ENCODE assay signal across 32 mouse cellular contexts in the genomic region with DNA sequence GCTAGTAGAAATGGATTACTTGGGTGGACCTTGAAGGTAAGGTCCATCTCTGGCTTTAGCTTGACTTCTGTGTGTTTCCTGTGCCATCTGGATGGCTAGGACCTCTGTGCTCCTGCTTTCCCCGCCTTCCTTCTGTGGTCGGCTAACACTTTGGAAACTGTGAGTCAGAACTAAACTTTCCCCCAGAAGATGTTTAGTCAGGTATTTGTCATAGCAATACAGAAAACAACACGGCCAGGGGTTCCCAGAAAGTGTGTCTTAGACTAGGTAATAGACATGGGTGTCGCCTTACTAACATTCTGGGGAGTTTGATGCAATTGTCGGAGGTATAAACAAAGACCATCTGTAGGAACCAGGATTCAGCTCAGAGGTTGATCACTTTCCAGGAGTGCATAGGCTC. TPM values are rescaled to one million over a fixed set of nuclear protein-coding genes. Genes with fewer than 3 reads are reported as not detected.
DNase-seq lines count a peak whose midpoint lies in the region; ATAC-seq and TF ChIP-seq lines count a peak whose summit lies in the region.
"Had no signal": no experiment of that assay in that cellular context is flagged by ENCODE, and none has a peak within 500 bp of the region (broad histone marks: within the 10 kb centered on the region; RNA-seq: fewer than 3 reads in every experiment).

No protein-coding gene starts in this region.

- no peak for TF ChIP-seq POLR2A in kidney, adult 2 months (IDR thresholded peaks at IDR 0.05; ENCODE audit: low read depth, low read length)

- H3K4me1 ChIP-seq in kidney, adult 2 months (ENCODE audit: control insufficient read depth, insufficient read depth, low read length), result no peaks in the 10 kb centered on the region
- H3K4me1 ChIP-seq: embryonic facial prominence, embryonic 13.5 days; forebrain, embryonic 12.5 days; limb, embryonic 12.5 days; neural tube, embryonic 12.5 days had no signal

- TF ChIP-seq CTCF in kidney, adult 2 months (conservative IDR thresholded peaks at IDR 0.05; ENCODE audit: insufficient read depth, insufficient read length, low read depth, low read length), result no peak

- no peaks in the 10 kb centered on the region for H3K27me3 ChIP-seq in kidney, adult 2 months (replicated peaks; ENCODE audit: control insufficient read depth, insufficient read depth, low read length)
- H3K27me3 ChIP-seq: embryonic facial prominence, embryonic 13.5 days; forebrain, embryonic 12.5 days; limb, embryonic 12.5 days; liver, embryonic 15.5 days; neural tube, embryonic 12.5 days had no signal

- H3K27ac ChIP-seq in kidney, adult 2 months (ENCODE audit: insufficient read depth, low read depth, low read length), result no peak overlapping the region
- H3K27ac ChIP-seq: embryonic facial prominence, embryonic 13.5 days; forebrain, embryonic 12.5 days; limb, embryonic 12.5 days; liver, embryonic 15.5 days; neural tube, embryonic 12.5 days had no signal

- no peak overlapping the region for H3K4me3 ChIP-seq in kidney, adult 2 months (ENCODE audit: insufficient read depth, low read depth, low read length)
- H3K4me3 ChIP-seq: embryonic facial prominence, embryonic 13.5 days; erythroblast, embryonic 14.5 days; forebrain, embryonic 12.5 days; limb, embryonic 12.5 days; liver, embryonic 15.5 days; neural tube, embryonic 12.5 days had no signal

- intact Hi-C loops in heart, postnatal 10 days (cut with DNase I), result no loop called here

- DNase-seq in 3134 (ENCODE audit: extremely low read depth, insufficient read length, low spot score), result peak; percentile 76
- DNase-seq in 416B (ENCODE audit: low read depth), result peak; percentile 35
- DNase-seq in NIH3T3 (ENCODE audit: low read depth), result peak; percentile 81
- DNase-seq in heart, postnatal 10 days, result no peak
- DNase-seq in kidney, adult 2 months, result no peak
- DNase-seq in right cerebral cortex, postnatal 4 days, result no peak
- DNase-seq: adrenal gland, postnatal 36 days; cerebellum, adult 18-20 months; cerebellum, postnatal 10 days; forebrain, postnatal 0 days; gastrocnemius, postnatal 10 days; heart, postnatal 4 days; kidney, postnatal 14 days; layer of hippocampus, adult 9-11 months; lung, embryonic 14.5 days; right cerebral cortex, adult 18-20 months; thymus, adult 2 months; thymus, postnatal 36 days had no signal

- H3K36me3 ChIP-seq in kidney, adult 2 months (ENCODE audit: control insufficient read depth, insufficient read depth, low read length), result no peaks in the 10 kb centered on the region
- H3K36me3 ChIP-seq: embryonic facial prominence, embryonic 13.5 days; forebrain, embryonic 12.5 days; G1E; limb, embryonic 12.5 days; liver, embryonic 15.5 days; neural tube, embryonic 12.5 days had no signal

- 74% methylated on average over 5 of the region's 5 CpGs for WGBS in kidney, adult 2 months

- ATAC-seq in inflammation-experienced regulatory T-cells, adult 6 months, result peak; percentile 17
- ATAC-seq: forebrain, postnatal 0 days; hindbrain, embryonic 16.5 days; intestine, embryonic 16.5 days; midbrain, embryonic 16.5 days had no signal

RNA-seq across cellular contexts. Expression of gene Trpm6, which starts 16.6 kb away (rescaled TPM):
- under 1 TPM; 0.23 to 0.51 (median 0.46) TPM for polyA plus RNA-seq in inflammation-experienced regulatory T-cells, adult 6 months (2017; shearing (Covaris generic))
- total RNA-seq in heart, postnatal 10 days (2021), result under 1 TPM; 0.12 TPM
- polyA plus RNA-seq in kidney, adult 2 months (2012; rRNA removed), result 1.9 TPM in 2 replicates
- total RNA-seq: adrenal gland, adult 18-20 months; common myeloid progenitor, adult 5-6 weeks; megakaryocyte, adult 5-6 weeks had no signal
- polyA plus RNA-seq: erythroblast, embryonic 14.5 days; G1E had no signal

RNA-seq across cellular contexts. Expression of gene D030056L22Rik, which starts 53.4 kb away (rescaled TPM):
- 1 to 10 TPM; 2.5 to 5.9 (median 3.0) TPM for polyA plus RNA-seq in inflammation-experienced regulatory T-cells, adult 6 months (2017; shearing (Covaris generic))
- 10 to 100 TPM in 1 of 2 experiments, 1 to 10 TPM in 1; 9.1 to 13.5 TPM for total RNA-seq in heart, postnatal 10 days (2021)
- polyA plus RNA-seq in kidney, adult 2 months (2012; rRNA removed), result 6.2 and 6.5 TPM in 2 replicates

Comparison
In these comparisons a context has a peak if more than half of its experiments do, and no peak if none do; other contexts are left out.
1. DNase-seq: peak in 3134 (single experiment), 416B (single experiment) and NIH3T3 (single experiment); none in heart, postnatal 10 days (0 of 2), kidney, adult 2 months (single experiment) and right cerebral cortex, postnatal 4 days (single experiment).